Mouse (Mus musculus) neural tube, postnatal 0 days (tissue): ENCODE data around the gene Nyap2. TPM values are rescaled to one million over a fixed set of nuclear protein-coding genes. Genes with fewer than 3 reads are reported as not detected.

ENCODE experiments used
- polyA plus RNA-seq: library from polyadenylated mRNA; unstranded; fragments of >200 nt; fragmentation: Nextera tagmentation; extraction: Ambion mirVana; gene quantifications from 2 replicates; pipeline ENCODE4 v1.2.1, GENCODE M21; 2015

Gene Nyap2
- polyA plus RNA-seq: 18.1 and 22.2 TPM in 2 replicates

GRCm38 (mm10) chr1:81076831-81077664 is at the start of gene Nyap2:
Gene Nyap2, plus strand, starts transcription at chr1:81076950.

